In the genomic region with DNA sequence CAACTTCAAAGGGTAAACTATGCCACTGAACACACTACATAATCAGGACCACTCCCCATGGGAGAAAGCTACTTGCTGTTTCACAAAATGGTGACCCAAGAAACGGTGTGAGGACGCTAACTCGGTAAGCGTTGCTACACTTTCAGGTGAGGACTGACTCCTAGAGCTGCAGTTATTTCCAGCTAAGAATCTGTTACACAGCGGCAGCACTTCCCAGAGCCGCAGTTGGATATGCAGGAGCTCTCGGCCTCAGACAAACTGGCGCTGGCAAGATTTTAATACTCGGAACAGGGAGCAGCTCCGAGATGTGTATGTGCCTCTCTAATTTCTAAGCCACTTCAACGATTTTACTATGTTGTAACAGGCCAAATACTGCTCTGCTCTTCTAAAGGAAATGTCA, we compare ENCODE assay signal across 22 mouse cellular contexts.
DNase-seq lines count a peak whose midpoint lies in the region; ATAC-seq and TF ChIP-seq lines count a peak whose summit lies in the region.
"Had no signal": no experiment of that assay in that cellular context is flagged by ENCODE, and none has a peak within 500 bp of the region (broad histone marks: within the 10 kb centered on the region; RNA-seq: fewer than 3 reads in every experiment).

No protein-coding gene starts in this region.

- peaks cover 1% of the 10 kb centered on the region; the same call in 1 of the 2 replicates for H3K4me1 ChIP-seq in heart, adult 2 months (ENCODE audit: control insufficient read depth, insufficient read depth, low read length)
- peaks cover 5% of the 10 kb centered on the region for H3K4me1 ChIP-seq in hindbrain, embryonic 14.5 days (replicated peaks; ENCODE audit: control insufficient read depth, insufficient read depth, low read length)

- no peaks in the 10 kb centered on the region for H3K36me3 ChIP-seq in heart, adult 2 months (ENCODE audit: control insufficient read depth, insufficient read depth, low read length)
- H3K36me3 ChIP-seq in hindbrain, embryonic 14.5 days (replicated peaks; ENCODE audit: control insufficient read depth, insufficient read depth), result no peaks in the 10 kb centered on the region; the same call in 1 of the 2 replicates

- no peaks in the 10 kb centered on the region for H3K9me3 ChIP-seq in hindbrain, embryonic 14.5 days (ENCODE audit: control insufficient read depth, low read length)

- WGBS in heart, adult 2 months, result 86% methylated on average over 11 of the region's 11 CpGs
- WGBS in hindbrain, embryonic 14.5 days, result 91% methylated on average over 11 of the region's 11 CpGs

- intact Hi-C loops in gastrocnemius, adult 2 months (cut with DNase I), result no loop called here
- intact Hi-C loops in heart, adult 2 months (cut with DNase I), result no loop called here

- no peak overlapping the region for H3K4me2 ChIP-seq in hindbrain, embryonic 14.5 days (replicated peaks)

- TF ChIP-seq POLR2A in heart, adult 2 months (IDR thresholded peaks at IDR 0.05; ENCODE audit: insufficient read depth, low read depth, low read length), result no peak

- 0 out of 2 replicates have a peak overlapping the region, but pooled peaks have one; percentile 20 for H3K27ac ChIP-seq in gastrocnemius, adult 2 months
- H3K27ac ChIP-seq in heart, adult 2 months, result no peak overlapping the region
- H3K27ac ChIP-seq in hindbrain, embryonic 14.5 days, result no peak overlapping the region

- no peak for TF ChIP-seq EP300 in heart, adult 2 months (IDR thresholded peaks at IDR 0.05; ENCODE audit: insufficient read depth, low read depth, low read length)

- TF ChIP-seq CTCF in gastrocnemius, adult 2 months (IDR thresholded peaks at IDR 0.05), result no peak
- no peak for TF ChIP-seq CTCF in heart, adult 2 months (IDR thresholded peaks at IDR 0.05)

- no peak overlapping the region for H3K9ac ChIP-seq in heart, adult 2 months (ENCODE audit: low read depth, low read length)
- no peak overlapping the region for H3K9ac ChIP-seq in hindbrain, embryonic 14.5 days

- H3K27me3 ChIP-seq in heart, adult 2 months (ENCODE audit: control insufficient read depth, insufficient read depth, low read length), result no peaks in the 10 kb centered on the region
- no peaks in the 10 kb centered on the region for H3K27me3 ChIP-seq in hindbrain, embryonic 14.5 days (ENCODE audit: control insufficient read depth, insufficient read depth, low read length)
- H3K27me3 ChIP-seq: CH12.LX, Patski had no signal

- no peak for DNase-seq in frontal cortex, postnatal 36 days (ENCODE audit: low spot score in 2 of 2)
- no peak for DNase-seq in gastrocnemius, adult 2 months
- DNase-seq in gastrocnemius, postnatal 10 days, result no peak
- peak; percentile 64 for DNase-seq in heart, adult 11 months
- no peak for DNase-seq in heart, adult 2 months
- DNase-seq in brain, adult 2 months (ENCODE audit: low read depth, low spot score), result peak; percentile 30
- no peak for DNase-seq in hindbrain, embryonic 14.5 days (ENCODE audit: low spot score)
- DNase-seq: adrenal gland, adult 2 months; adrenal gland, adult 8-10 months; adrenal gland, postnatal 10 days; adrenal gland, postnatal 14 days; adrenal gland, postnatal 25 days; adrenal gland, postnatal 36 days; B cell, adult 2 months; cerebellum, adult 11 months; cerebellum, adult 11-12 months; cerebellum, adult 18-20 months had no signal

- no peaks in the 10 kb centered on the region for H3K79me2 ChIP-seq in heart, adult 2 months (replicated peaks; ENCODE audit: control insufficient read depth, insufficient read depth, low read length)

- no peak overlapping the region for H3K4me3 ChIP-seq in gastrocnemius, adult 2 months
- no peak overlapping the region for H3K4me3 ChIP-seq in heart, adult 2 months
- H3K4me3 ChIP-seq in hindbrain, embryonic 14.5 days (replicated peaks; ENCODE audit: low read length), result no peak overlapping the region

- ATAC-seq in frontal cortex, adult (ENCODE audit: low TSS enrichment), result peak; percentile 79
- ATAC-seq in hindbrain, embryonic 14.5 days (ENCODE audit: low FRiP score), result no peak
- ATAC-seq: activated CD4-positive, CD25-positive, alpha-beta regulatory T cell, adult 4 months; CD4-positive, CD25-positive, alpha-beta regulatory T cell, adult 4 months; Patski had no signal

Comparison
In these comparisons a context has a peak if more than half of its experiments do, and no peak if none do; other contexts are left out.
1. DNase-seq: peak in heart, adult 11 months (single experiment) and brain, adult 2 months (single experiment); none in frontal cortex, postnatal 36 days (0 of 2), gastrocnemius, adult 2 months (single experiment), gastrocnemius, postnatal 10 days (single experiment), heart, adult 2 months (0 of 2) and hindbrain, embryonic 14.5 days (single experiment).